Mouse (Mus musculus) liver, adult 2 months (tissue): ENCODE measurements at regions not wholly inside any gene's neighbourhood (a gene's known extent, or its start where the extent isn't known, plus 50 kb on each side); places are given as distances from the start of the nearest gene placed in this dataset.

ENCODE experiments used
- DNase-seq: peaks from one replicate; pipeline ENCODE4 v3.0.0-alpha.2; 2011; ENCODE audit warnings: low read depth, low spot score; ENCODE audit errors: extremely low read depth
- H3K27ac ChIP-seq: fragments of 200-500 bp; replicated peaks from 2 replicates; pipeline ENCODE4 v1.5.1; 2012; ENCODE audit warnings: low read depth, mild to moderate bottlenecking, control low read depth, inconsistent platforms, low read length; ENCODE audit not compliant: insufficient read depth
- H3K27me3 ChIP-seq: fragments of 200-500 bp; 2 replicates; pipeline ENCODE4 v1.6.1; 2012; ENCODE audit warnings: mild to moderate bottlenecking, moderate library complexity, low read length, inconsistent platforms; ENCODE audit not compliant: control insufficient read depth, insufficient read depth
- H3K36me3 ChIP-seq: fragments of 200-500 bp; 2 replicates; pipeline ENCODE4 v1.6.1; 2012; ENCODE audit warnings: low read length, inconsistent platforms; ENCODE audit not compliant: control insufficient read depth, insufficient read depth
- H3K4me1 ChIP-seq: fragments of 200-500 bp; 2 replicates; pipeline ENCODE4 v1.6.1; 2011; ENCODE audit warnings: low read length; ENCODE audit not compliant: control insufficient read depth, insufficient read depth
- H3K4me3 ChIP-seq: fragments of 200-500 bp; 2 replicates; pipeline ENCODE4 v1.5.1; 2011; ENCODE audit warnings: low read depth, mild to moderate bottlenecking, control low read depth, low read length, moderate library complexity; ENCODE audit not compliant: insufficient read depth
- H3K79me2 ChIP-seq: fragments of 200-500 bp; 2 replicates; pipeline ENCODE4 v1.6.1; 2012; ENCODE audit warnings: inconsistent platforms, mild to moderate bottlenecking, low read length, moderate library complexity; ENCODE audit not compliant: control insufficient read depth, insufficient read depth
- H3K9ac ChIP-seq: fragments of 200-500 bp; 2 replicates; pipeline ENCODE4 v1.6.1; 2012; ENCODE audit warnings: low read depth, mild to moderate bottlenecking, control low read depth, inconsistent platforms, low read length
- CTCF ChIP-seq: fragments of 200-500 bp; IDR thresholded peaks from 2 replicates; pipeline ENCODE4 v1.5.1; 2011; ENCODE audit warnings: low read depth, low read length, control low read depth
- POLR2A ChIP-seq: fragments of 200-500 bp; IDR thresholded peaks from 2 replicates; pipeline ENCODE4 v1.6.1; 2011; ENCODE audit warnings: low read length, control low read depth; ENCODE audit not compliant: insufficient read depth; ENCODE audit errors: extremely low read depth
- WGBS: fragments of 180-500 bp; shearing (Covaris S2); methylation state at CpG from one replicate; pipeline ENCODE4 v1.1.7; 2018; 5-methylcytosine and 5-hydroxymethylcytosine counted together

DNA sequence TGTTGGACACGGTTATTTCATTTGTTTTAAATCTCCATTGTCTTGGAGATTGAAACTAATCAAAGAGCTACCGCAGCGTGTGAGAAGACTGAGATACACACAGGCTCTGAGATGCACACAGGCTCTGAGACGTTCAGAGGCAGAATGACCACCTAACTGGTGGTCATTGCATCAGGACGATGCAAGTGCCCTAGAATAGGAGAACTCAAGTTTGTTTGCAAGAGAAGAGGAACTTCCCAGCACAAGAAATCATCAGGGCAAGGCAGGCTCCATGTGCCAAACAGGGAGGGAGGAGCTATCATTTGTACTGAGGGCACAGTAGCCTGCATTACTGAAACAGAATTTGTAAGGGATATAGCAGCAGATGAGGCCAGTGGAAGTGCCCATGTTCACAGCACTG, 190.7 kb upstream of the Lpp start:
- Histone ChIP-seq H3K4me1 (peaks cover 22% of the 10 kb centered on the region), H3K9ac (no peak overlapping the region), H3K79me2 (no peaks in the 10 kb centered on the region), H3K4me3 (no peak overlapping the region), H3K27me3 (no peaks in the 10 kb centered on the region), H3K27ac (no peak overlapping the region), H3K36me3 (no peaks in the 10 kb centered on the region)
- WGBS: 94% methylated on average over 5 of the region's 5 CpGs
- TF ChIP-seq POLR2A (no peak), CTCF (no peak)
- no peak for DNase-seq

DNA sequence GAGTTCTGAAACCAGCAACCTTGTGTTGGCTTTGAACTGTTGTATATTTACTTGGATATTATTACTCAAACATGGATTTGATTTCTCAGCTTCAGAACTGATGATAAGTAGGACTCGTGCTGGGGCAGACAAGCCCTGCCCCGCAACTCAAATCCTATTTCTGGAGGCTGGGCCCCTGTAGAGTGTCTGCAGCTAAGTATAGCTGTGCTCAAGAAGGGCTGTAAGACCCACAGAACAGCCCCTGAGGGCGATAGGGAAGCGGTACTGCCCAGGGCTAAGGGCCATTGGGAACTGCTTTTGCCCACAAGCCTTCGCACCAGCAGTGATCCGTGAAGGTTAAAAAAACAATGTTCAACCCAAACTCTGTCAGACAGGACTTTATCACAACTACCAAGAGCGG, 191.9 kb upstream of the Lpp start:
- Histone ChIP-seq H3K4me1 (peaks cover 19% of the 10 kb centered on the region), H3K36me3 (no peaks in the 10 kb centered on the region), H3K9ac (no peak overlapping the region), H3K79me2 (no peaks in the 10 kb centered on the region), H3K27ac (peak overlapping the region; percentile 6; the same call in 1 of the 2 replicates), H3K4me3 (no peak overlapping the region), H3K27me3 (no peaks in the 10 kb centered on the region)
- WGBS: 85% methylated on average over 7 of the region's 7 CpGs
- no peak for TF ChIP-seq CTCF
- no peak for TF ChIP-seq POLR2A
- DNase-seq: peak; percentile 25

DNA sequence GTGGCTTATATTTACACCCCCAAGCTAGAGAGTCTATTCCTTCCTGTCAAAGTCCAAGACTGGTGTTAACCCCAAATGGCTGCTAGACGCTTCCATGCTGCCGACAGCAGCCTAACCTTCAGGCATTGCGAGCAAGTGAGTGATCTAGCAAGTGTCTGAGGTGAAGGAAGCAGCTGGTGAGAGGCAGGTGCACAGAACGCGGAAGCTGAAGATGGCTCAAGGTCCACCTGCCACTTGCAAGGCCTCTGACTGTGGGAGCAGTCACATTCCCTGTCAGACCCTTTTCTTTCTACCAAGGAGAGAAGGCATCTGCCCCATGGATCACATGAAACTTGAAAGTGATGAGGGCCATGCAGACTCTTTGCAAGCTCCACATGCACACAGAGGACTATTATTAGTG, 193.1 kb upstream of the Lpp start:
- peaks cover 10% of the 10 kb centered on the region for H3K4me1 ChIP-seq
- no peaks in the 10 kb centered on the region for H3K36me3 ChIP-seq
- H3K9ac ChIP-seq: no peak overlapping the region
- 49% methylated on average over 5 of the region's 5 CpGs for WGBS
- TF ChIP-seq CTCF (no peak), POLR2A (no peak)
- H3K27me3 ChIP-seq: no peaks in the 10 kb centered on the region
- peak overlapping the region; percentile 81 for H3K27ac ChIP-seq
- H3K4me3 ChIP-seq: no peak overlapping the region
- no peaks in the 10 kb centered on the region for H3K79me2 ChIP-seq
- no peak for DNase-seq

DNA sequence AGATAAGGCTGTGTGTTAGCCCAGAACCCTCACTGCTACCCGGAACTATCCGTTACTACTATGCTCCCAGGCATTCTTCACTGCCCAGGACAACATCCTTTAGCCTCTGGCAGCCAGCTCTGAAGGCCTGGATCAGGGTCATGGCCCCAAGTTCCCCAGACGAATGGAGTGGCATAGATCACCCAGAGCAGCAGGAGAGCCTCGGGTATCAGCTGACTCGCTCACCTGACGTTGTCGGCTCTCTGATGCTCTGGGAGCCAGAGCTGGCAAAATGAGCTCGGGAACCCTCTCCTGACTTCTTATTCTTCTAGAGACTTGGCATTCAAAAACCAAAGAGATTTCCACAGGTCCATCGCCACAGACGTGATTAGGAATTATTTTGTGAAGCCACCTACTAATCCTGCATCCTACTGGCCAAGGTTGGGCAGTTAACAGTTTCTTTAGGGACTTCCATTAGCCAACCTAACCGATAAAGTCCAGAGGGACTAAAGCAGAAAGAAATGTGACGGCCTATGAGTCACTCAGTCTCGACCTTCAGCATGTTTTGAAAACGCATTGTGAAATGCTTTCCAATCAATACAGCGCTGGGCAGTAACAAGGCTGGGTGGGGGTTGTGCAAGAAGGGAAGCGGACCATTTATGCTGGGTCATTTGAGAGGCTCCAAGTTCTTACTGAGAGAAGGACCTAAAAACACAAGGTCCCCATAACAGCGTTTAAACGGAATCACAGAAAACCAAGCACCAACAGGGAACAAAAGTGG, 193.7 kb upstream of the Lpp start:
- H3K27ac ChIP-seq: peak overlapping the region; percentile 96
- 19% methylated on average over 18 of the region's 18 CpGs for WGBS
- peak; percentile 99 for DNase-seq
- no peaks in the 10 kb centered on the region for H3K27me3 ChIP-seq
- H3K36me3 ChIP-seq: no peaks in the 10 kb centered on the region
- no peak overlapping the region for H3K4me3 ChIP-seq
- no peak for TF ChIP-seq CTCF
- TF ChIP-seq POLR2A: no peak
- H3K4me1 ChIP-seq: peaks cover 10% of the 10 kb centered on the region
- H3K79me2 ChIP-seq: no peaks in the 10 kb centered on the region
- H3K9ac ChIP-seq: peak overlapping the region; percentile 64; the same call in 1 of the 2 replicates

DNA sequence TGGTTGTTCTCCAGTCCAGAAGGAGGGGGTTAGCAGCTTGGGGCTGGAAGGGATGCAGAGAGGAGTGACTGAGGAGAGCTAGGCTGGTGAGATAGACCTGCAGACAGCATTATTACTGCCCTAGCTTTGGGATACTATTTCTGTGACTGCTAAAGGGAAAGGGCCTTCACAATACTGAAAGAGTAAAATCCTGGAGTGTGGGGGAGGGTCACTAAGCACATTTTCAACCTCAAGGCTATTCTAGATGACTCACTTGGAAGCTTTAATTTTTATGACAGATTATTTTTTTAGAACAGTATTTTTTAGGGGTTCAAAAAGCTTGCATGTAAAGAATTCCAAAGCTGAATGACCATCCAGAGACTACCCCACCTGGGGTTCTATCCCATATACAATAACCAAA, 195.0 kb upstream of the Lpp start:
- no peak overlapping the region for H3K9ac ChIP-seq
- no peaks in the 10 kb centered on the region for H3K36me3 ChIP-seq
- H3K27me3 ChIP-seq: no peaks in the 10 kb centered on the region
- peak overlapping the region; percentile 10 for H3K27ac ChIP-seq
- no peaks in the 10 kb centered on the region for H3K79me2 ChIP-seq
- H3K4me1 ChIP-seq: peaks cover 10% of the 10 kb centered on the region
- no peak for DNase-seq
- TF ChIP-seq POLR2A (no peak), CTCF (no peak)
- H3K4me3 ChIP-seq: no peak overlapping the region

DNA sequence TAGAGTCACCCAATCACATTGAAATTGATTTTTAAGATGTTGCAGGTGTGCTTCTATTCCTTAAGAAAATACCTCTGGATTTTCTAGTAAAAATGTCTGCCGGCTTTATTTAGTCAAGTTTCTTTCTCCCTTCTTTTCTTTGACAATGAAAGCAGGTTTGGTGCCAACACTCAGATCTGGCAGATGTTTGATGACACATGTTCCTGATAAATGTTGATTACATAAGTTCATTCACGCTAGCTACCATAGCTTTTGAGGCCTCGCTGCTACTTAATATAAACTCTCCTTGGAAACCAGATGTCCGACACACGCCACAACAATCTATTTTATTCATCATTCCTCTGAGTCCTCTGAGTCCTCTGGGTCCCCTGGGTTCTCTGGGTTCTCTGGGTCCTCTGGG, 195.7 kb upstream of the Lpp start:
- Histone ChIP-seq H3K9ac (no peak overlapping the region), H3K27me3 (no peaks in the 10 kb centered on the region), H3K36me3 (no peaks in the 10 kb centered on the region), H3K79me2 (no peaks in the 10 kb centered on the region), H3K27ac (peak overlapping the region; percentile 10), H3K4me3 (no peak overlapping the region), H3K4me1 (peaks cover 9% of the 10 kb centered on the region)
- TF ChIP-seq POLR2A (no peak), CTCF (no peak)
- WGBS: 70% methylated on average over 5 of the region's 5 CpGs
- DNase-seq: peak; percentile 53
